Mouse (Mus musculus): ENCODE measurements around the gene Krt33a. TPM values are rescaled to one million over a fixed set of nuclear protein-coding genes. Genes with fewer than 3 reads are reported as not detected.

Gene Krt33a
- polyA plus RNA-seq (2012; rRNA removed) = 0.04 TPM in 1 of 2 replicates, not detected in the other

GRCm38 (mm10) chr11:100016112-100016511, at the start of gene Krt33a:
TSS of gene Krt33a (minus strand) at chr11:100016212.

GRCm38 (mm10) chr11:100050451-100050850, 34.4 kb upstream of the Krt33a start, which contains the start of gene Krt31:
TSS of gene Krt31 (minus strand) at chr11:100050551.

DNA sequence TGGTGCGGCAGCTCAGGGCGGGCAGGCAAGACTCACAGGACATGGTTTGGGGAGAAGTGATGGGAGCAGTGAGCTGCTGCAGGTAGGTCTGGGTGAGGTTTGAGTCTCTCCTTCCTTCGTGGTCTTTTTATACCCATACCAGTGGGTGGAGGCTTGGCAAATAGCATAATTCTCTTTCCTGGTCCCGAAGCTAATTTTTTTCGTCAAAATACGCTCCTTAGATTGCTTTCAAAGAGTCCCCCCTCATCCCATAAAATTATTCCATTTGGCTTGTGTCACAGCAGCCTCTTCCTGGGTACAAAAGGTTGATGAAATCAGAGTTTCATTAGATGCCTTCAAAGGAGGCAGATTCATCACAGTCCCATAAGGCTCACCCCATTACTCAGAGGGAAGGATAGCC, 25.4 kb upstream of the Krt33a start, which contains the start of gene Krt34:
Krt34 (minus strand) TSS at position 101 of the 400 bp plus-strand sequence.

GRCm38 (mm10) chr11:100029768-100030167, 13.8 kb upstream of the Krt33a start, which contains the start of gene Krt33b:
TSS of gene Krt33b (minus strand) at chr11:100029868.

GRCm38 (mm10) chr11:99993620-99994383, 22.2 kb downstream of the Krt33a start, which contains the start of gene Krtap17-1:
TSS of gene Krtap17-1 (minus strand) at chr11:99993994.

GRCm38 (mm10) chr11:99986180-99986647, 29.8 kb downstream of the Krt33a start, which contains the start of gene Krtap16-1:
TSS of gene Krtap16-1 (minus strand) at chr11:99986597.

DNA sequence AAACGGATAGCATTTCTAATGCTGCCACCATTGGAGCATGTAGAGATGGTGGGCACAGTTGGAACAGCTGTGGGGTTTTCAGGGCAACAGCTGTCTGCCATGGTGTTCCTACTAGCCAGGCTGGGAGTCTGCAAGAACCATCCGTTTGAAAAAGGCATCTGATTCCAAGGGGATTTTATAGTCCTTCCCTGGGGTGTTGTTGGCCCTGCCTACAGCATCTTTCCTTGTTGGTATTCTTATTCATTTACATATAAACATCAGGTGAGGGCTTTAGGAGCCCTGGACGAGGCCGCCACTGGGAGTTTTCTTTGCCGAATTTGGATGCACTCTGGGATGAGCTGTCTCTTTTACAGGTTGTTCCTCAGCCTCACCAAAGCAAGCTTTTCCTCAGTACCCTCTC, 37.1 kb downstream of the Krt33a start, which contains the start of gene Krtap29-1:
Krtap29-1 (minus strand) TSS at position 101 of the 400 bp plus-strand sequence.

Other genes with a start within 250 kb of the Krt33a start
- not detected in 2 replicates for gene Gm11595, start 243.3 kb downstream of the Krt33a start, polyA plus RNA-seq (2012; rRNA removed)
- not detected in 2 replicates for gene Krtap4-8, start 235.5 kb downstream of the Krt33a start, polyA plus RNA-seq (2012; rRNA removed)
- not detected in 2 replicates for gene Krtap4-9, start 231.0 kb downstream of the Krt33a start, polyA plus RNA-seq (2012; rRNA removed)
- gene Gm11596, start 222.7 kb downstream of the Krt33a start, polyA plus RNA-seq (2012; rRNA removed) = not detected in 2 replicates
- 0.07 TPM in 1 of 2 replicates, not detected in the other for gene Gm11569, start 217.3 kb downstream of the Krt33a start, polyA plus RNA-seq (2012; rRNA removed)
- gene Gm11554, start 211.8 kb downstream of the Krt33a start, polyA plus RNA-seq (2012; rRNA removed) = not detected in 2 replicates
- gene Krtap4-13, start 206.3 kb downstream of the Krt33a start, polyA plus RNA-seq (2012; rRNA removed) = not detected in 2 replicates
- gene Gm11564, start 200.5 kb downstream of the Krt33a start, polyA plus RNA-seq (2012; rRNA removed) = not detected in 2 replicates
- gene 2300003K06Rik, start 178.1 kb downstream of the Krt33a start, polyA plus RNA-seq (2012; rRNA removed) = not detected in 2 replicates
- gene Krtap4-16, start 164.6 kb downstream of the Krt33a start, polyA plus RNA-seq (2012; rRNA removed) = not detected in 2 replicates
- not detected in 2 replicates for gene Gm11568, start 158.3 kb downstream of the Krt33a start, polyA plus RNA-seq (2012; rRNA removed)
- not detected in 2 replicates for gene Gm11559, start 151.7 kb downstream of the Krt33a start, polyA plus RNA-seq (2012; rRNA removed)
- gene Krtap9-1, start 142.8 kb downstream of the Krt33a start, polyA plus RNA-seq (2012; rRNA removed) = not detected in 2 replicates
- gene Gm11567, start 137.0 kb downstream of the Krt33a start, polyA plus RNA-seq (2012; rRNA removed) = not detected in 2 replicates
- gene Krtap31-1, start 108.3 kb downstream of the Krt33a start, polyA plus RNA-seq (2012; rRNA removed) = 0.13 TPM in 1 of 2 replicates, not detected in the other
- not detected in 2 replicates for gene Gm11565, start 101.5 kb downstream of the Krt33a start, polyA plus RNA-seq (2012; rRNA removed)
- not detected in 2 replicates for gene Krtap31-2, start 79.9 kb downstream of the Krt33a start, polyA plus RNA-seq (2012; rRNA removed)
- not detected in 2 replicates for gene Krtap9-5, start 67.7 kb downstream of the Krt33a start, polyA plus RNA-seq (2012; rRNA removed)
- gene Krtap29-1, start 37.2 kb downstream of the Krt33a start, polyA plus RNA-seq (2012; rRNA removed) = not detected in 2 replicates
- not detected in 2 replicates for gene Krtap16-1, start 29.6 kb downstream of the Krt33a start, polyA plus RNA-seq (2012; rRNA removed)
- 0.52 and 0.53 TPM in 2 replicates for gene Krtap17-1, start 22.2 kb downstream of the Krt33a start, polyA plus RNA-seq (2012; rRNA removed)
- gene Krt33b, start 13.7 kb upstream of the Krt33a start, polyA plus RNA-seq (2012; rRNA removed) = 0.11 TPM in 1 of 2 replicates, not detected in the other
- gene Krt34, start 25.3 kb upstream of the Krt33a start, polyA plus RNA-seq (2012; rRNA removed) = not detected in 2 replicates
- gene Krt31, start 34.3 kb upstream of the Krt33a start, polyA plus RNA-seq (2012; rRNA removed) = not detected in 2 replicates
- 0.08 TPM in 1 of 2 replicates, not detected in the other for gene Krt32, start 72.0 kb upstream of the Krt33a start, polyA plus RNA-seq (2012; rRNA removed)
- gene Krt35, start 80.0 kb upstream of the Krt33a start, polyA plus RNA-seq (2012; rRNA removed) = not detected in 2 replicates
- gene Krt36, start 89.4 kb upstream of the Krt33a start, polyA plus RNA-seq (2012; rRNA removed) = 0.04 TPM in 1 of 2 replicates, not detected in the other
- 0.03 and 5.1 TPM in 2 replicates for gene Krt13, start 105.4 kb upstream of the Krt33a start, polyA plus RNA-seq (2012; rRNA removed)
- gene Krt15, start 119.7 kb upstream of the Krt33a start, polyA plus RNA-seq (2012; rRNA removed) = 0.32 and 9.2 TPM in 2 replicates
- 5.8 and 82.5 TPM in 2 replicates for gene Krt19, start 132.5 kb upstream of the Krt33a start, polyA plus RNA-seq (2012; rRNA removed)
- gene Krt9, start 177.0 kb upstream of the Krt33a start, polyA plus RNA-seq (2012; rRNA removed) = 0.12 and 0.16 TPM in 2 replicates
- gene Krt14, start 191.3 kb upstream of the Krt33a start, polyA plus RNA-seq (2012; rRNA removed) = 0.53 and 25.9 TPM in 2 replicates
- gene Krt16, start 232.7 kb upstream of the Krt33a start, polyA plus RNA-seq (2012; rRNA removed) = 0.05 and 5.7 TPM in 2 replicates
- 0.47 and 2.3 TPM in 2 replicates for gene Krt17, start 244.8 kb upstream of the Krt33a start, polyA plus RNA-seq (2012; rRNA removed)

Measured in central nervous system, embryonic 18 days (tissue).